Mouse (Mus musculus) ES-Bruce4 (cell line): ENCODE results near the gene Cd24a.

Source experiments
- CTCF ChIP-seq: IDR thresholded peaks from one replicate; pipeline ENCODE4 v1.8.1; 2011; ENCODE audit warnings: low read depth, low read length
- EP300 ChIP-seq: IDR thresholded peaks from 2 replicates; pipeline ENCODE4 v1.6.1; 2011; ENCODE audit warnings: low read depth, low read length; ENCODE audit not compliant: insufficient read depth
- POLR2A ChIP-seq: IDR thresholded peaks from one replicate; pipeline ENCODE4 v1.8.1; 2011; ENCODE audit warnings: low read length; ENCODE audit not compliant: insufficient read depth

DNA sequence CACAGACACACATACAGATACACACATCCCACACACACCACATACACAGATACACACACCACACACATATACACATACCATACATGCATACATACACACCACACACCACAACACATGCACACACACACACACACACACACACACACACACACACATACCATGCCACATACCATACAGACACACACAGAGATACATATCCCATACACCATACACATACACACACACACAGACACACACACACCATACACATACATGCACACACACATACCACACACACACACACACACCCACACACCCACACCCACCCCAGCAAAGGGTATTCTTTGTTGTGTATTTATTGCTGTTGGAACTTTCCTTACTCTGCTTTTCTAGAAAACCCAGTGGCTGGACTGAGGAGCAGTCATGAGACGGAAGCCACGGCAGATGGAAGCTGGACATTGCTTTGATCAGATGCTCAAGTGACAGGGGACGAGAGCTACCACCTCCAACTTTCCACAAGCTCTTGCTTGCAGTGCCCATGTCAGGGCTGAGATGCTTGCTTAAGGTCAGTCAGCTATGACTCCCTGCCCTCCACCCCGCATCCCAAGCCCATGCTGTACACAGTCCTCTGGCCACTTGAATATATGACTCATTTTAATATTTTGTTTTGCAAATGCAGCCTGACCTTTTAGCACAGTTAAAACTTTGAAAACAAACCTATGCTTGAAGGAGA, 26.0 kb downstream of the Cd24a start:
- TF ChIP-seq CTCF = no peak
- TF ChIP-seq POLR2A = no peak
- no peak for TF ChIP-seq EP300
